Mouse (Mus musculus): ENCODE data around the gene Topbp1. TPM values are rescaled to one million over a fixed set of nuclear protein-coding genes. Genes with fewer than 3 reads are reported as not detected.

Gene Topbp1
- polyA plus RNA-seq, 1 experiment from 2014 or later = 55.9 TPM

- Histone ChIP-seq H3K4me3 (no peak overlapping the region), H3K36me3 (peaks cover 78% of the 10 kb centered on the region), H3K9me3 (no peaks in the 10 kb centered on the region), H3K27ac (no peak overlapping the region), H3K4me1 (replicated peaks) (peaks cover 18% of the 10 kb centered on the region), H3K27me3 (ENCODE audit: insufficient read depth, poor library complexity, severe bottlenecking) (no peaks in the 10 kb centered on the region)
- WGBS = 83% methylated on average over 2 of the region's 2 CpGs
- DNase-seq (ENCODE audit: low spot score) = no peak
These were observed 55.6 kb downstream of the Topbp1 start for GRCm38 (mm10) chr9:103360642-103361041.

- Histone ChIP-seq H3K9me3 (no peaks in the 10 kb centered on the region), H3K4me3 (peak overlapping the region; percentile 75), H3K27me3 (ENCODE audit: insufficient read depth, poor library complexity, severe bottlenecking) (no peaks in the 10 kb centered on the region), H3K4me1 (replicated peaks) (peaks cover 28% of the 10 kb centered on the region), H3K27ac (no peak overlapping the region), H3K36me3 (peaks cover 55% of the 10 kb centered on the region)
- DNase-seq (ENCODE audit: low spot score) = no peak
- WGBS = 77% methylated on average over 6 of the region's 6 CpGs
These were observed 58.1 kb downstream of the Topbp1 start for GRCm38 (mm10) chr9:103363088-103363487.

GRCm38 (mm10) chr9:103363730-103364417 is 58.9 kb downstream of the Topbp1 start:
- peaks cover 54% of the 10 kb centered on the region for H3K36me3 ChIP-seq
- WGBS = 2% methylated on average over 21 of the region's 21 CpGs
- H3K27ac ChIP-seq = peak overlapping the region; percentile 99

GRCm38 (mm10) chr9:103364601-103365289 is 59.7 kb downstream of the Topbp1 start:
- Histone ChIP-seq H3K9me3 (no peaks in the 10 kb centered on the region), H3K4me1 (replicated peaks) (peaks cover 36% of the 10 kb centered on the region), H3K27ac (peak overlapping the region; percentile 99), H3K27me3 (ENCODE audit: insufficient read depth, poor library complexity, severe bottlenecking) (no peaks in the 10 kb centered on the region), H3K36me3 (peaks cover 47% of the 10 kb centered on the region), H3K4me3 (peak overlapping the region; percentile 75)
- peak; percentile 66 for DNase-seq (ENCODE audit: low spot score)
- WGBS = 3% methylated on average over 94 of the region's 94 CpGs

More at GRCm38 (mm10) chr9:103363730-103364417, 58.9 kb downstream of the Topbp1 start:
- peaks cover 28% of the 10 kb centered on the region for H3K4me1 ChIP-seq (replicated peaks)
- no peaks in the 10 kb centered on the region for H3K27me3 ChIP-seq (ENCODE audit: insufficient read depth, poor library complexity, severe bottlenecking)
- DNase-seq (ENCODE audit: low spot score) = peak; percentile 27
- no peaks in the 10 kb centered on the region for H3K9me3 ChIP-seq
- peak overlapping the region; percentile 75 for H3K4me3 ChIP-seq

GRCm38 (mm10) chr9:103365290-103366247 is 60.6 kb downstream of the Topbp1 start, which contains the start of gene Cdv3:
TSS of gene Cdv3 (minus strand) at chr9:103365840.
- peak within 1 kb of the TSS; percentile 75 for H3K4me3 ChIP-seq
- peak; percentile 99 for DNase-seq (ENCODE audit: low spot score)
- H3K27me3 ChIP-seq (ENCODE audit: insufficient read depth, poor library complexity, severe bottlenecking) = no peaks in the 10 kb centered on the region
- H3K27ac ChIP-seq = peak within 1 kb of the TSS; percentile 99
- no peaks in the 10 kb centered on the region for H3K9me3 ChIP-seq
- H3K36me3 ChIP-seq = peaks cover 43% of the 10 kb centered on the region
- WGBS = 2% methylated on average over 95 of the region's 95 CpGs
- H3K4me1 ChIP-seq (replicated peaks) = peaks cover 44% of the 10 kb centered on the region

GRCm38 (mm10) chr9:103366356-103366755 is 61.3 kb downstream of the Topbp1 start:
- no peaks in the 10 kb centered on the region for H3K27me3 ChIP-seq (ENCODE audit: insufficient read depth, poor library complexity, severe bottlenecking)
- peak overlapping the region; percentile 75 for H3K4me3 ChIP-seq
- no peaks in the 10 kb centered on the region for H3K9me3 ChIP-seq
- 61% methylated on average over 9 of the region's 9 CpGs for WGBS
- no peak for DNase-seq (ENCODE audit: low spot score)
- peaks cover 35% of the 10 kb centered on the region for H3K36me3 ChIP-seq
- peaks cover 45% of the 10 kb centered on the region for H3K4me1 ChIP-seq (replicated peaks)
- peak overlapping the region; percentile 99 for H3K27ac ChIP-seq

- Histone ChIP-seq H3K9me3 (no peaks in the 10 kb centered on the region), H3K4me1 (replicated peaks) (peaks cover 27% of the 10 kb centered on the region), H3K27me3 (ENCODE audit: insufficient read depth, poor library complexity, severe bottlenecking) (no peaks in the 10 kb centered on the region), H3K36me3 (0 out of 2 replicates have a peak, but pooled peaks cover 15% of the 10 kb centered on the region), H3K27ac (peak overlapping the region; percentile 54), H3K4me3 (no peak overlapping the region)
- 59% methylated on average over 4 of the region's 4 CpGs for WGBS
- DNase-seq (ENCODE audit: low spot score) = no peak
These were observed 64.9 kb downstream of the Topbp1 start for GRCm38 (mm10) chr9:103369951-103370350.

- DNase-seq (ENCODE audit: low spot score) = no peak
- Histone ChIP-seq H3K36me3 (0 out of 2 replicates have a peak, but pooled peaks cover 15% of the 10 kb centered on the region), H3K4me3 (no peak overlapping the region), H3K4me1 (replicated peaks) (peaks cover 16% of the 10 kb centered on the region), H3K27ac (no peak overlapping the region), H3K9me3 (no peaks in the 10 kb centered on the region), H3K27me3 (ENCODE audit: insufficient read depth, poor library complexity, severe bottlenecking) (no peaks in the 10 kb centered on the region)
- 81% methylated on average over 5 of the region's 5 CpGs for WGBS
These were observed 67.4 kb downstream of the Topbp1 start for GRCm38 (mm10) chr9:103372271-103373010.

GRCm38 (mm10) chr9:103376346-103377320 is 71.6 kb downstream of the Topbp1 start:
- H3K4me1 ChIP-seq (replicated peaks) = 0 out of 2 replicates have a peak, but pooled peaks cover 4% of the 10 kb centered on the region
- no peak overlapping the region for H3K27ac ChIP-seq
- no peak overlapping the region for H3K4me3 ChIP-seq
- DNase-seq (ENCODE audit: low spot score) = no peak
- no peaks in the 10 kb centered on the region for H3K9me3 ChIP-seq
- no peaks in the 10 kb centered on the region for H3K27me3 ChIP-seq (ENCODE audit: insufficient read depth, poor library complexity, severe bottlenecking)
- WGBS = 80% methylated on average over 7 of the region's 7 CpGs
- no peaks in the 10 kb centered on the region for H3K36me3 ChIP-seq

- DNase-seq (ENCODE audit: low spot score) = no peak
- Histone ChIP-seq H3K27ac (no peak overlapping the region), H3K36me3 (no peaks in the 10 kb centered on the region), H3K4me3 (no peak overlapping the region), H3K4me1 (replicated peaks) (0 out of 2 replicates have a peak, but pooled peaks cover 4% of the 10 kb centered on the region), H3K27me3 (ENCODE audit: insufficient read depth, poor library complexity, severe bottlenecking) (no peaks in the 10 kb centered on the region), H3K9me3 (no peaks in the 10 kb centered on the region)
- WGBS = 68% methylated on average over 10 of the region's 10 CpGs
These were observed 73.7 kb downstream of the Topbp1 start for GRCm38 (mm10) chr9:103378686-103379085.

- no peaks in the 10 kb centered on the region for H3K9me3 ChIP-seq
- 0 out of 2 replicates have a peak, but pooled peaks cover 4% of the 10 kb centered on the region for H3K4me1 ChIP-seq (replicated peaks)
- no peak for DNase-seq (ENCODE audit: low spot score)
- no peaks in the 10 kb centered on the region for H3K36me3 ChIP-seq
- WGBS = 81% methylated on average over 9 of the region's 9 CpGs
- no peaks in the 10 kb centered on the region for H3K27me3 ChIP-seq (ENCODE audit: insufficient read depth, poor library complexity, severe bottlenecking)
- H3K4me3 ChIP-seq = no peak overlapping the region
- no peak overlapping the region for H3K27ac ChIP-seq
These were observed 74.2 kb downstream of the Topbp1 start for GRCm38 (mm10) chr9:103379199-103379598.

Measured in hindbrain, embryonic 10.5 days (tissue).